Comparison of ENCODE assay signal across 22 mouse cellular contexts in the genomic region with DNA sequence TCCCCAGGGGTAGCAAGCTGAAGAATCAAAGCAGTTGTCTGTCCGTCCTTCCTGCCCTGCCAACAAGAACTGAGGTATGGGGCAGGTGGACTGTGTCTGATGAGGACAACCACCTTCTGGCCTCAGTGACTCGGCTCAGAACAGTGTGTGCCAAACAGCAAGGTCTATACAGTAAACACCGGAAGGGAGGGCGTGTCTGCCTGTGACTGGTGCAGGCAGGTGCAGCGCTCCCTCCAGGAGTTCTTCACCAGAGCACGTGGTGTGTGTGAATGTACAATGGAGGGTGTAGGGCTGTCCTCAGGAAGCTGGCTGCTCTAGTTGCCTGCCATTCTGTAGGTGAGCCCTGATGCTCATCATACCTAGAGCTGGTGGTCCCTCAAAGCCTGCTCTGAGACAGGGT.
A peak's percentile ranks its signal among the peaks of the same experiment; 100 is the strongest.
DNase-seq lines count a peak whose midpoint lies in the region; ATAC-seq lines count a peak whose summit lies in the region.
"Had no signal": no experiment of that assay in that cellular context is flagged by ENCODE, and none has a peak within 500 bp of the region (broad histone marks: within the 10 kb centered on the region; RNA-seq: fewer than 3 reads in every experiment).

No protein-coding gene starts in this region.

- H3K27ac ChIP-seq in embryonic facial prominence, embryonic 11.5 days (replicated peaks; ENCODE audit: low read depth, low read length) = no peak overlapping the region
- no peak overlapping the region for H3K27ac ChIP-seq in embryonic facial prominence, embryonic 10.5 days (replicated peaks)
- no peak overlapping the region for H3K27ac ChIP-seq in embryonic facial prominence, embryonic 12.5 days
- H3K27ac ChIP-seq in limb, embryonic 10.5 days = peak overlapping the region; percentile 76; the same call in 1 of the 2 replicates
- no peak overlapping the region; the same call in 1 of the 2 replicates for H3K27ac ChIP-seq in stomach, embryonic 16.5 days (ENCODE audit: low read length)
- H3K27ac ChIP-seq in heart, embryonic 12.5 days (ENCODE audit: poor library complexity, severe bottlenecking) = no peak overlapping the region
- H3K27ac ChIP-seq: heart, adult 2 months; heart, embryonic 15.5 days; hindbrain, embryonic 15.5 days; liver, embryonic 14.5 days had no signal

- no peak overlapping the region for H3K9ac ChIP-seq in embryonic facial prominence, embryonic 11.5 days (replicated peaks; ENCODE audit: low read length)
- no peak overlapping the region for H3K9ac ChIP-seq in embryonic facial prominence, embryonic 12.5 days
- peak overlapping the region; percentile 50; the same call in 1 of the 2 replicates for H3K9ac ChIP-seq in stomach, embryonic 16.5 days (ENCODE audit: low read length)
- no peak overlapping the region for H3K9ac ChIP-seq in heart, embryonic 12.5 days
- H3K9ac ChIP-seq: heart, embryonic 15.5 days; hindbrain, embryonic 15.5 days; liver, embryonic 14.5 days had no signal

- no peak overlapping the region for H3K4me2 ChIP-seq in embryonic facial prominence, embryonic 11.5 days (ENCODE audit: low read depth, low read length)
- H3K4me2 ChIP-seq in embryonic facial prominence, embryonic 12.5 days (replicated peaks) = no peak overlapping the region
- peak overlapping the region; percentile 27; the same call in 1 of the 2 replicates for H3K4me2 ChIP-seq in stomach, embryonic 16.5 days (ENCODE audit: low read depth, low read length)
- H3K4me2 ChIP-seq in heart, embryonic 12.5 days = no peak overlapping the region
- H3K4me2 ChIP-seq: heart, embryonic 15.5 days; hindbrain, embryonic 15.5 days had no signal

- no peak for DNase-seq in embryonic facial prominence, embryonic 11.5 days (ENCODE audit: low spot score)
- no peak for DNase-seq in embryonic facial prominence, embryonic 10.5 days (ENCODE audit: low spot score)
- DNase-seq in limb, embryonic 10.5 days (ENCODE audit: low spot score) = no peak
- no peak for DNase-seq in lung, postnatal 36 days
- DNase-seq in adrenal gland, postnatal 4 days (ENCODE audit: low spot score in 2 of 2) = no peak
- DNase-seq: adrenal gland, postnatal 14 days; cerebellum, adult 11 months; cerebellum, postnatal 25 days; embryo, embryonic 11 days; gastrocnemius, postnatal 25 days; heart, adult 2 months; heart, postnatal 4 days; kidney, adult 11 months; lung, postnatal 10 days; right cerebral cortex, postnatal 25 days had no signal

- 89% methylated on average over 6 of the region's 6 CpGs for WGBS in embryonic facial prominence, embryonic 11.5 days
- 87% methylated on average over 6 of the region's 6 CpGs for WGBS in embryonic facial prominence, embryonic 10.5 days
- WGBS in embryonic facial prominence, embryonic 12.5 days = 87% methylated on average over 6 of the region's 6 CpGs
- 92% methylated on average over 6 of the region's 6 CpGs for WGBS in limb, embryonic 10.5 days
- WGBS in stomach, embryonic 16.5 days = 65% methylated on average over 6 of the region's 6 CpGs
- WGBS in heart, embryonic 12.5 days = 84% methylated on average over 6 of the region's 6 CpGs

- no peaks in the 10 kb centered on the region for H3K27me3 ChIP-seq in embryonic facial prominence, embryonic 11.5 days (ENCODE audit: control insufficient read depth, insufficient read depth, low read length)
- H3K27me3 ChIP-seq in embryonic facial prominence, embryonic 10.5 days (replicated peaks; ENCODE audit: low read depth, poor library complexity, severe bottlenecking) = no peaks in the 10 kb centered on the region
- no peaks in the 10 kb centered on the region for H3K27me3 ChIP-seq in embryonic facial prominence, embryonic 12.5 days
- no peaks in the 10 kb centered on the region for H3K27me3 ChIP-seq in limb, embryonic 10.5 days (ENCODE audit: low read depth, poor library complexity, severe bottlenecking)
- no peaks in the 10 kb centered on the region for H3K27me3 ChIP-seq in stomach, embryonic 16.5 days (ENCODE audit: control insufficient read depth, insufficient read depth, low read length)
- no peaks in the 10 kb centered on the region for H3K27me3 ChIP-seq in heart, embryonic 12.5 days (replicated peaks)
- H3K27me3 ChIP-seq: heart, embryonic 15.5 days; hindbrain, embryonic 15.5 days had no signal

- H3K4me3 ChIP-seq in embryonic facial prominence, embryonic 11.5 days (ENCODE audit: low read depth, low read length) = no peak overlapping the region
- H3K4me3 ChIP-seq in embryonic facial prominence, embryonic 10.5 days = no peak overlapping the region
- no peak overlapping the region for H3K4me3 ChIP-seq in embryonic facial prominence, embryonic 12.5 days
- no peak overlapping the region for H3K4me3 ChIP-seq in limb, embryonic 10.5 days
- H3K4me3 ChIP-seq in stomach, embryonic 16.5 days (replicated peaks; ENCODE audit: low read length) = no peak overlapping the region
- H3K4me3 ChIP-seq in heart, embryonic 12.5 days = no peak overlapping the region
- H3K4me3 ChIP-seq: heart, adult 2 months; heart, embryonic 15.5 days; hindbrain, embryonic 15.5 days had no signal

- 0 out of 2 replicates have a peak, but pooled peaks have one; percentile 18 for ATAC-seq in embryonic facial prominence, embryonic 11.5 days (replicated peaks; ENCODE audit: insufficient number of reproducible peaks, low FRiP score, low TSS enrichment, low read depth)
- 0 out of 2 replicates have a peak, but pooled peaks have one; percentile 22 for ATAC-seq in embryonic facial prominence, embryonic 12.5 days (ENCODE audit: insufficient number of reproducible peaks, insufficient read depth, low FRiP score, low TSS enrichment)
- ATAC-seq in stomach, embryonic 16.5 days (ENCODE audit: insufficient read depth, low FRiP score) = peak; percentile 15; the same call in 1 of the 2 replicates
- no peak for ATAC-seq in heart, embryonic 12.5 days (ENCODE audit: insufficient number of reproducible peaks, low FRiP score)
- ATAC-seq: forebrain, embryonic 14.5 days had no signal

- H3K9me3 ChIP-seq in embryonic facial prominence, embryonic 11.5 days (replicated peaks; ENCODE audit: control insufficient read depth, low read length) = no peaks in the 10 kb centered on the region
- H3K9me3 ChIP-seq in embryonic facial prominence, embryonic 10.5 days = no peaks in the 10 kb centered on the region
- H3K9me3 ChIP-seq in embryonic facial prominence, embryonic 12.5 days = no peaks in the 10 kb centered on the region
- H3K9me3 ChIP-seq in limb, embryonic 10.5 days (replicated peaks) = no peaks in the 10 kb centered on the region
- no peaks in the 10 kb centered on the region for H3K9me3 ChIP-seq in stomach, embryonic 16.5 days (replicated peaks; ENCODE audit: control insufficient read depth, low read length)
- H3K9me3 ChIP-seq in heart, embryonic 12.5 days (replicated peaks) = no peaks in the 10 kb centered on the region
- H3K9me3 ChIP-seq: heart, embryonic 15.5 days; hindbrain, embryonic 15.5 days had no signal

- no peaks in the 10 kb centered on the region for H3K36me3 ChIP-seq in embryonic facial prominence, embryonic 11.5 days (replicated peaks; ENCODE audit: control insufficient read depth, insufficient read depth, low read depth, low read length)
- H3K36me3 ChIP-seq in embryonic facial prominence, embryonic 10.5 days (replicated peaks) = no peaks in the 10 kb centered on the region; the same call in 1 of the 2 replicates
- no peaks in the 10 kb centered on the region for H3K36me3 ChIP-seq in embryonic facial prominence, embryonic 12.5 days
- H3K36me3 ChIP-seq in limb, embryonic 10.5 days = 0 out of 2 replicates have a peak, but pooled peaks cover 6% of the 10 kb centered on the region
- no peaks in the 10 kb centered on the region for H3K36me3 ChIP-seq in stomach, embryonic 16.5 days (ENCODE audit: control insufficient read depth, insufficient read depth, low read length)
- no peaks in the 10 kb centered on the region for H3K36me3 ChIP-seq in heart, embryonic 12.5 days
- H3K36me3 ChIP-seq: heart, embryonic 15.5 days; hindbrain, embryonic 15.5 days had no signal

- H3K4me1 ChIP-seq in embryonic facial prominence, embryonic 11.5 days (ENCODE audit: control insufficient read depth, insufficient read depth, low read length) = no peaks in the 10 kb centered on the region; the same call in 1 of the 2 replicates
- H3K4me1 ChIP-seq in embryonic facial prominence, embryonic 10.5 days = peaks cover 29% of the 10 kb centered on the region
- peaks cover 30% of the 10 kb centered on the region for H3K4me1 ChIP-seq in embryonic facial prominence, embryonic 12.5 days
- peaks cover 63% of the 10 kb centered on the region for H3K4me1 ChIP-seq in limb, embryonic 10.5 days
- peaks cover 40% of the 10 kb centered on the region for H3K4me1 ChIP-seq in stomach, embryonic 16.5 days (ENCODE audit: control insufficient read depth, insufficient read depth, low read length)
- H3K4me1 ChIP-seq in heart, embryonic 12.5 days (replicated peaks) = peaks cover 31% of the 10 kb centered on the region
